Mouse (Mus musculus) neural tube, embryonic 11.5 days (tissue): ENCODE measurements around the gene Nol7. TPM values are rescaled to one million over a fixed set of nuclear protein-coding genes. Genes with fewer than 3 reads are reported as not detected.
A peak's percentile ranks its signal among the peaks of the same experiment; 100 is the strongest.

Experiments used
- ATAC-seq: fragments of 200-750 bp; cut with Nextera tagmentation; 2 replicates; pipeline ENCODE4 v1.8.0; 2017; ENCODE audit warnings: moderate number of reproducible peaks, mild to moderate bottlenecking, moderate TSS enrichment, moderate library complexity; ENCODE audit not compliant: insufficient read depth, low FRiP score, low TSS enrichment
- DNase-seq: peaks from one replicate; pipeline ENCODE4 v3.0.0-alpha.2; 2015; ENCODE audit warnings: low spot score
- H3K27ac ChIP-seq: fragments of 300-500 bp; sonication (generic); 2 replicates; pipeline ENCODE4 v1.5.1; 2014; ENCODE audit warnings: low read depth, mild to moderate bottlenecking, low read length
- H3K27me3 ChIP-seq: fragments of 300-500 bp; sonication (generic); 2 replicates; pipeline ENCODE4 v1.6.1; 2014; ENCODE audit warnings: mild to moderate bottlenecking, low read length, mixed read lengths; ENCODE audit not compliant: control insufficient read depth, insufficient read depth
- H3K36me3 ChIP-seq: fragments of 300-500 bp; sonication (generic); 2 replicates; pipeline ENCODE4 v1.6.1; 2014; ENCODE audit warnings: mild to moderate bottlenecking, low read length, moderate library complexity, mixed read lengths; ENCODE audit not compliant: control insufficient read depth, insufficient read depth
- H3K4me1 ChIP-seq: fragments of 300-500 bp; sonication (generic); 2 replicates; pipeline ENCODE4 v1.6.1; 2014; ENCODE audit warnings: low read length, mixed read lengths; ENCODE audit not compliant: control insufficient read depth, insufficient read depth
- H3K4me2 ChIP-seq: fragments of 300-500 bp; sonication (generic); 2 replicates; pipeline ENCODE4 v1.6.1; 2014; ENCODE audit warnings: low read depth, mild to moderate bottlenecking, moderate library complexity
- H3K4me3 ChIP-seq: fragments of 300-500 bp; sonication (generic); 2 replicates; pipeline ENCODE4 v1.5.1; 2014; ENCODE audit warnings: low read depth, low read length
- H3K9ac ChIP-seq: fragments of 300-500 bp; sonication (generic); 2 replicates; pipeline ENCODE4 v1.6.1; 2014; ENCODE audit warnings: mild to moderate bottlenecking, low read length
- H3K9me3 ChIP-seq: fragments of 300-500 bp; sonication (generic); 2 replicates; pipeline ENCODE4 v1.6.1; 2016; ENCODE audit warnings: low read length; ENCODE audit not compliant: control insufficient read depth
- WGBS: fragments of 180-500 bp; shearing (Covaris S2); extraction: QIAGEN DNeasy Blood & Tissue Kit; methylation state at CpG from one replicate; pipeline ENCODE4 v1.1.7; 2014; 5-methylcytosine and 5-hydroxymethylcytosine counted together
- polyA plus RNA-seq: library from polyadenylated mRNA; unstranded; fragments of >200 nt; fragmentation: Nextera tagmentation; extraction: Ambion mirVana; gene quantifications from 2 replicates; pipeline ENCODE4 v1.2.1, GENCODE M21; 2014

Gene Nol7
- polyA plus RNA-seq, 1 experiment from 2014 or later = 172 TPM

- no peaks in the 10 kb centered on the region for H3K36me3 ChIP-seq
- H3K9ac ChIP-seq = peak within 1 kb of the TSS; percentile 77
- H3K4me1 ChIP-seq = 0 out of 2 replicates have a peak, but pooled peaks cover 3% of the 10 kb centered on the region
- H3K4me2 ChIP-seq = peak within 1 kb of the TSS; percentile 79
- DNase-seq = peak; percentile 96
- 15% methylated on average over 42 of the region's 42 CpGs for WGBS
- no peaks in the 10 kb centered on the region for H3K27me3 ChIP-seq
- peak; percentile 96 for ATAC-seq
- peak within 1 kb of the TSS; percentile 46 for H3K27ac ChIP-seq
- peak within 1 kb of the TSS; percentile 53 for H3K4me3 ChIP-seq
- H3K9me3 ChIP-seq = no peaks in the 10 kb centered on the region
Measured at GRCm38 (mm10) chr13:43364985-43365824, 33.0 kb upstream of the Nol7 start, which contains the start of gene Sirt5. TSS of gene Sirt5 (plus strand) at chr13:43365496.

- Histone ChIP-seq H3K27ac (peak overlapping the region; percentile 46; the same call in 1 of the 2 replicates), H3K4me2 (peak overlapping the region; percentile 79)
- no peak for DNase-seq
Measured at GRCm38 (mm10) chr13:43365825-43366184, 32.4 kb upstream of the Nol7 start.

GRCm38 (mm10) chr13:43370063-43370462 lies 28.1 kb upstream of the Nol7 start:
- Histone ChIP-seq H3K4me2 (no peak overlapping the region), H3K36me3 (peaks cover 7% of the 10 kb centered on the region), H3K27ac (no peak overlapping the region), H3K4me1 (0 out of 2 replicates have a peak, but pooled peaks cover 3% of the 10 kb centered on the region), H3K9me3 (no peaks in the 10 kb centered on the region), H3K9ac (no peak overlapping the region), H3K4me3 (no peak overlapping the region), H3K27me3 (no peaks in the 10 kb centered on the region)
- no peak for DNase-seq
- WGBS = 94% methylated on average over 6 of the region's 6 CpGs
- ATAC-seq = no peak

More at GRCm38 (mm10) chr13:43365825-43366184, 32.4 kb upstream of the Nol7 start:
- Histone ChIP-seq H3K36me3 (no peaks in the 10 kb centered on the region), H3K27me3 (no peaks in the 10 kb centered on the region), H3K4me3 (peak overlapping the region; percentile 53), H3K9me3 (no peaks in the 10 kb centered on the region), H3K9ac (peak overlapping the region; percentile 77), H3K4me1 (0 out of 2 replicates have a peak, but pooled peaks cover 3% of the 10 kb centered on the region)
- 14% methylated on average over 11 of the region's 11 CpGs for WGBS
- ATAC-seq = peak; percentile 72

- no peak for ATAC-seq
- 81% methylated on average over 1 of the region's 1 CpGs for WGBS
- Histone ChIP-seq H3K27me3 (no peaks in the 10 kb centered on the region), H3K9ac (no peak overlapping the region), H3K4me3 (no peak overlapping the region), H3K36me3 (peaks cover 7% of the 10 kb centered on the region), H3K4me2 (no peak overlapping the region), H3K4me1 (no peaks in the 10 kb centered on the region), H3K9me3 (no peaks in the 10 kb centered on the region), H3K27ac (no peak overlapping the region)
- DNase-seq = no peak
Measured at GRCm38 (mm10) chr13:43372892-43373291, 25.3 kb upstream of the Nol7 start.

- Histone ChIP-seq H3K4me1 (no peaks in the 10 kb centered on the region), H3K27ac (no peak overlapping the region), H3K36me3 (peaks cover 7% of the 10 kb centered on the region), H3K4me3 (no peak overlapping the region), H3K27me3 (no peaks in the 10 kb centered on the region), H3K4me2 (no peak overlapping the region), H3K9me3 (no peaks in the 10 kb centered on the region), H3K9ac (no peak overlapping the region)
- ATAC-seq = no peak
- DNase-seq = no peak
- WGBS = 90% methylated on average over 10 of the region's 10 CpGs
Measured at GRCm38 (mm10) chr13:43374205-43374604, 24.0 kb upstream of the Nol7 start.

GRCm38 (mm10) chr13:43374918-43375432 lies 23.2 kb upstream of the Nol7 start:
- Histone ChIP-seq H3K4me2 (no peak overlapping the region), H3K4me1 (no peaks in the 10 kb centered on the region), H3K27me3 (no peaks in the 10 kb centered on the region), H3K9me3 (no peaks in the 10 kb centered on the region), H3K27ac (no peak overlapping the region), H3K9ac (no peak overlapping the region), H3K36me3 (peaks cover 7% of the 10 kb centered on the region), H3K4me3 (no peak overlapping the region)
- WGBS = 76% methylated on average over 2 of the region's 2 CpGs
- no peak for ATAC-seq
- no peak for DNase-seq

GRCm38 (mm10) chr13:43379989-43380388 lies 18.2 kb upstream of the Nol7 start:
- no peak overlapping the region for H3K9ac ChIP-seq
- WGBS = 92% methylated on average over 3 of the region's 3 CpGs

GRCm38 (mm10) chr13:43385321-43385720 lies 12.9 kb upstream of the Nol7 start:
- Histone ChIP-seq H3K4me1 (no peaks in the 10 kb centered on the region), H3K9ac (no peak overlapping the region), H3K27me3 (no peaks in the 10 kb centered on the region), H3K27ac (no peak overlapping the region), H3K36me3 (no peaks in the 10 kb centered on the region), H3K4me3 (no peak overlapping the region), H3K9me3 (no peaks in the 10 kb centered on the region), H3K4me2 (no peak overlapping the region)
- DNase-seq (no peak), ATAC-seq (no peak)
- WGBS = 97% methylated on average over 10 of the region's 10 CpGs

More at GRCm38 (mm10) chr13:43379989-43380388, 18.2 kb upstream of the Nol7 start:
- H3K27ac ChIP-seq = no peak overlapping the region
- H3K36me3 ChIP-seq = no peaks in the 10 kb centered on the region
- H3K4me3 ChIP-seq = no peak overlapping the region
- H3K4me1 ChIP-seq = no peaks in the 10 kb centered on the region
- no peak overlapping the region for H3K4me2 ChIP-seq
- H3K9me3 ChIP-seq = no peaks in the 10 kb centered on the region
- DNase-seq = no peak
- no peak for ATAC-seq
- H3K27me3 ChIP-seq = no peaks in the 10 kb centered on the region
